Mouse (Mus musculus): ENCODE data around the gene Tas2r143. TPM values are rescaled to one million over a fixed set of nuclear protein-coding genes. Genes with fewer than 3 reads are reported as not detected.

Gene Tas2r143
- total and polyA plus RNA-seq, 2 experiments from 2014 or later = not detected

- no peak overlapping the region for H3K27ac ChIP-seq
- no peak overlapping the region for H3K4me3 ChIP-seq (ENCODE audit: low read length)
- DNase-seq (ENCODE audit: low spot score) (no peak), ATAC-seq (no peak)
- H3K4me2 ChIP-seq (ENCODE audit: low read depth, low read length) = no peak overlapping the region
- H3K9ac ChIP-seq (replicated peaks; ENCODE audit: low read length) = no peak overlapping the region
- no peak for TF ChIP-seq CTCF (IDR thresholded peaks at IDR 0.05; ENCODE audit: low read depth)
- WGBS = 69% methylated on average over 2 of the region's 2 CpGs
- no peaks in the 10 kb centered on the region for H3K27me3 ChIP-seq (ENCODE audit: insufficient read depth, low read length)
- H3K4me1 ChIP-seq (ENCODE audit: insufficient read depth, low read length) = no peaks in the 10 kb centered on the region
- H3K9me3 ChIP-seq (ENCODE audit: low read length) = no peaks in the 10 kb centered on the region
- no peaks in the 10 kb centered on the region for H3K36me3 ChIP-seq (ENCODE audit: insufficient read depth, low read length)
Observed at GRCm38 (mm10) chr6:42441395-42441794, 41.4 kb downstream of the Tas2r143 start.

- TF ChIP-seq CTCF (IDR thresholded peaks at IDR 0.05; ENCODE audit: low read depth) = no peak
- Histone ChIP-seq H3K27me3 (ENCODE audit: insufficient read depth, low read length) (no peaks in the 10 kb centered on the region), H3K36me3 (ENCODE audit: insufficient read depth, low read length) (no peaks in the 10 kb centered on the region), H3K4me1 (ENCODE audit: insufficient read depth, low read length) (no peaks in the 10 kb centered on the region), H3K9ac (replicated peaks; ENCODE audit: low read length) (no peak overlapping the region), H3K4me3 (ENCODE audit: low read length) (no peak overlapping the region), H3K4me2 (ENCODE audit: low read depth, low read length) (no peak overlapping the region), H3K27ac (no peak overlapping the region), H3K9me3 (ENCODE audit: low read length) (no peaks in the 10 kb centered on the region)
- ATAC-seq = no peak
- 91% methylated on average over 2 of the region's 2 CpGs for WGBS
- DNase-seq (ENCODE audit: low spot score) = no peak
Observed at GRCm38 (mm10) chr6:42444491-42444890, 44.5 kb downstream of the Tas2r143 start.

GRCm38 (mm10) chr6:42447381-42447780 is 47.3 kb downstream of the Tas2r143 start:
- no peaks in the 10 kb centered on the region for H3K9me3 ChIP-seq (ENCODE audit: low read length)
- no peaks in the 10 kb centered on the region for H3K27me3 ChIP-seq (ENCODE audit: insufficient read depth, low read length)
- DNase-seq (ENCODE audit: low spot score) (no peak), ATAC-seq (no peak)
- WGBS = 75% methylated on average over 2 of the region's 2 CpGs
- H3K4me1 ChIP-seq (ENCODE audit: insufficient read depth, low read length) = no peaks in the 10 kb centered on the region
- TF ChIP-seq CTCF (IDR thresholded peaks at IDR 0.05; ENCODE audit: low read depth) = no peak
- H3K4me2 ChIP-seq (ENCODE audit: low read depth, low read length) = no peak overlapping the region
- no peaks in the 10 kb centered on the region for H3K36me3 ChIP-seq (ENCODE audit: insufficient read depth, low read length)
- H3K9ac ChIP-seq (replicated peaks; ENCODE audit: low read length) = no peak overlapping the region
- H3K27ac ChIP-seq = no peak overlapping the region
- no peak overlapping the region for H3K4me3 ChIP-seq (ENCODE audit: low read length)

Other genes with a start within 250 kb of the Tas2r143 start
- not detected in 2 replicates for gene Tas2r144, start 184.9 kb upstream of the Tas2r143 start, total RNA-seq (2014; rRNA removed)
- gene Tas2r144, start 184.9 kb upstream of the Tas2r143 start, polyA plus RNA-seq (2015; fragmentation: Nextera tagmentation; extraction: Ambion mirVana) = not detected in 2 replicates
- gene Gstk1, start 154.3 kb upstream of the Tas2r143 start, total RNA-seq (2014; rRNA removed) = 6.5 and 12.2 TPM in 2 replicates
- 15.5 and 17.7 TPM in 2 replicates for gene Gstk1, start 154.3 kb upstream of the Tas2r143 start, polyA plus RNA-seq (2015; fragmentation: Nextera tagmentation; extraction: Ambion mirVana)
- gene Tmem139, start 138.3 kb upstream of the Tas2r143 start, total RNA-seq (2014; rRNA removed) = 0.21 TPM in 1 of 2 replicates, not detected in the other
- 0.21 TPM in 1 of 2 replicates, not detected in the other for gene Tmem139, start 138.3 kb upstream of the Tas2r143 start, polyA plus RNA-seq (2015; fragmentation: Nextera tagmentation; extraction: Ambion mirVana)
- 31.7 and 43.0 TPM in 2 replicates for gene Casp2, start 135.3 kb upstream of the Tas2r143 start, total RNA-seq (2014; rRNA removed)
- 20.3 and 22.2 TPM in 2 replicates for gene Casp2, start 135.3 kb upstream of the Tas2r143 start, polyA plus RNA-seq (2015; fragmentation: Nextera tagmentation; extraction: Ambion mirVana)
- 2.0 and 3.5 TPM in 2 replicates for gene Clcn1, start 113.6 kb upstream of the Tas2r143 start, total RNA-seq (2014; rRNA removed)
- 0.43 and 0.95 TPM in 2 replicates for gene Clcn1, start 113.6 kb upstream of the Tas2r143 start, polyA plus RNA-seq (2015; fragmentation: Nextera tagmentation; extraction: Ambion mirVana)
- 56.5 and 61.6 TPM in 2 replicates for gene Fam131b, start 75.6 kb upstream of the Tas2r143 start, total RNA-seq (2014; rRNA removed)
- 4.6 and 5.0 TPM in 2 replicates for gene Fam131b, start 75.6 kb upstream of the Tas2r143 start, polyA plus RNA-seq (2015; fragmentation: Nextera tagmentation; extraction: Ambion mirVana)
- 62.6 and 63.9 TPM in 2 replicates for gene Zyx, start 50.6 kb upstream of the Tas2r143 start, total RNA-seq (2014; rRNA removed)
- 54.1 and 63.2 TPM in 2 replicates for gene Zyx, start 50.6 kb upstream of the Tas2r143 start, polyA plus RNA-seq (2015; fragmentation: Nextera tagmentation; extraction: Ambion mirVana)
- gene Epha1, start 27.0 kb upstream of the Tas2r143 start, total RNA-seq (2014; rRNA removed) = 0.37 and 0.40 TPM in 2 replicates
- 0.64 and 0.66 TPM in 2 replicates for gene Epha1, start 27.0 kb upstream of the Tas2r143 start, polyA plus RNA-seq (2015; fragmentation: Nextera tagmentation; extraction: Ambion mirVana)
- not detected in 2 replicates for gene Tas2r135, start 5.2 kb downstream of the Tas2r143 start, total RNA-seq (2014; rRNA removed)
- gene Tas2r135, start 5.2 kb downstream of the Tas2r143 start, polyA plus RNA-seq (2015; fragmentation: Nextera tagmentation; extraction: Ambion mirVana) = not detected in 2 replicates
- not detected in 2 replicates for gene Tas2r126, start 34.3 kb downstream of the Tas2r143 start, total RNA-seq (2014; rRNA removed)
- gene Tas2r126, start 34.3 kb downstream of the Tas2r143 start, polyA plus RNA-seq (2015; fragmentation: Nextera tagmentation; extraction: Ambion mirVana) = not detected in 2 replicates
- gene Olfr458, start 65.0 kb downstream of the Tas2r143 start, total RNA-seq (2014; rRNA removed) = not detected in 2 replicates
- not detected in 2 replicates for gene Olfr458, start 65.0 kb downstream of the Tas2r143 start, polyA plus RNA-seq (2015; fragmentation: Nextera tagmentation; extraction: Ambion mirVana)
- not detected in 2 replicates for gene Olfr457, start 76.1 kb downstream of the Tas2r143 start, total RNA-seq (2014; rRNA removed)
- not detected in 2 replicates for gene Olfr457, start 76.1 kb downstream of the Tas2r143 start, polyA plus RNA-seq (2015; fragmentation: Nextera tagmentation; extraction: Ambion mirVana)
- gene Olfr456, start 87.0 kb downstream of the Tas2r143 start, total RNA-seq (2014; rRNA removed) = not detected in 2 replicates
- gene Olfr456, start 87.0 kb downstream of the Tas2r143 start, polyA plus RNA-seq (2015; fragmentation: Nextera tagmentation; extraction: Ambion mirVana) = not detected in 2 replicates
- not detected in 2 replicates for gene Olfr455, start 147.3 kb downstream of the Tas2r143 start, total RNA-seq (2014; rRNA removed)
- gene Olfr455, start 147.3 kb downstream of the Tas2r143 start, polyA plus RNA-seq (2015; fragmentation: Nextera tagmentation; extraction: Ambion mirVana) = not detected in 2 replicates
- gene Tcaf3, start 197.5 kb downstream of the Tas2r143 start, total RNA-seq (2014; rRNA removed) = not detected in 2 replicates
- gene Tcaf3, start 197.5 kb downstream of the Tas2r143 start, polyA plus RNA-seq (2015; fragmentation: Nextera tagmentation; extraction: Ambion mirVana) = not detected in 2 replicates
- 2.9 and 4.0 TPM in 2 replicates for gene Tcaf2, start 245.0 kb downstream of the Tas2r143 start, total RNA-seq (2014; rRNA removed)
- 2.1 and 2.4 TPM in 2 replicates for gene Tcaf2, start 245.0 kb downstream of the Tas2r143 start, polyA plus RNA-seq (2015; fragmentation: Nextera tagmentation; extraction: Ambion mirVana)